Mouse (Mus musculus) megakaryocyte, embryonic 14.5 days (primary cell): Measurements from ENCODE around the gene Nudcd2. TPM values are rescaled to one million over a fixed set of nuclear protein-coding genes. Genes with fewer than 3 reads are reported as not detected.

Experiments used
- H3K27me3 ChIP-seq: replicated peaks from 2 replicates; pipeline ENCODE3; 2012; ENCODE audit warnings: inconsistent platforms
- H3K36me3 ChIP-seq: replicated peaks from 2 replicates; pipeline ENCODE3; 2012; ENCODE audit warnings: low read length, inconsistent platforms, mixed read lengths
- H3K4me1 ChIP-seq: 2 replicates; pipeline ENCODE4 v1.6.1; 2012; ENCODE audit warnings: inconsistent platforms
- H3K4me3 ChIP-seq: replicated peaks from 2 replicates; pipeline ENCODE3; 2012; ENCODE audit warnings: moderate library complexity, mild to moderate bottlenecking, inconsistent platforms
- H3K9me3 ChIP-seq: 2 replicates; pipeline ENCODE4 v1.6.1; 2012; ENCODE audit warnings: inconsistent platforms
- FLI1 ChIP-seq: IDR thresholded peaks from 2 replicates; pipeline ENCODE4 v1.6.1; 2012; ENCODE audit warnings: low read length, inconsistent platforms, mixed read lengths
- GATA1 ChIP-seq: IDR thresholded peaks from 3 replicates; pipeline ENCODE4 v1.6.1; 2012; ENCODE audit warnings: mixed read lengths, low read length, inconsistent platforms, borderline replicate concordance
- polyA plus RNA-seq: library from polyadenylated mRNA; stranded (reverse); fragments of >175 nt; gene quantifications from 2 replicates; pipeline ENCODE4 v1.2.3, GENCODE M21; 2012; ENCODE audit warnings: low replicate concordance; ENCODE audit not compliant: insufficient read depth

The Nudcd2 gene
- polyA plus RNA-seq, 1 experiment, result 35.3 TPM

DNA sequence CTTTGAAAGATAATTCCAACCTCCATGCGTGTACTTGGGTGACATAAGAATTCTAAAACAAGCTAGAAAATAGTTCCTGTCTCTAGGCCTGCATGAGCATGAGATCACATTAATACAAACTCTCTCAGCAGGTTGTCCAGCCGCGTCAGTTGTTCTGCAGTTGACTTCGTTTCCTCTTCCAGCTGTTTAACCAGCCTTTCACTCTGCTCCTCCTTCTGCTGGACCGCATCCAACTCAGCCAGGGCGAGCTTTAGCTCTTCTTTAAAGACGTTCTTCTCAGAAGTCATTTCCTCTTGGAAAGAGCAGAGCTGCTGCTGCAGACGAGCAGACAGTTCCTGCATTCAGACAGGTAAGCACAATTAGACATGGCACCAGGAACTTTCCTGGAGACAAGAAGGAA lies 19.6 kb upstream of the Nudcd2 start:
- Histone ChIP-seq H3K4me3 (no peak overlapping the region), H3K36me3 (peaks cover 91% of the 10 kb centered on the region), H3K9me3 (no peaks in the 10 kb centered on the region), H3K4me1 (peaks cover 20% of the 10 kb centered on the region), H3K27me3 (no peaks in the 10 kb centered on the region)
- TF ChIP-seq FLI1 (no peak), GATA1 (no peak)

DNA sequence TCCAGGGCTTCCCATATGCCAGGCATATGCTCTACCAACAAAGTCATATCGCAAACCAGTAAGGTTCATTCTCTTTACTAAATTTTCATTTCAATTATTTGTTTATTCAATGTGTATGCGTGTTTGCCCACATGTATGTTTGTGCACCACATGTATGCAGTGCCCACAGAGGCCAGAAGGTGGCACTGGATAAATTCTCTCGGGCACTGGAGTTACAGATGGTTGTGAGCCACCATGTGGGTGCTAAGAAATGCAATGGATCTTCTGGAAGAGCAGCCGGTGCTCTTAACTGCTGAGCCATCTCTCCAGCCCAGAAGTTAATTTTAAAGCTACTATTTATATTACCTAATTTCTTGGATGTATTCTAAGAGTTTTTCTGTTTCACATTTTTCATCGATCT lies 17.9 kb upstream of the Nudcd2 start:
- TF ChIP-seq FLI1 (no peak), GATA1 (no peak)
- Histone ChIP-seq H3K4me3 (no peak overlapping the region), H3K4me1 (peaks cover 11% of the 10 kb centered on the region), H3K36me3 (peaks cover 92% of the 10 kb centered on the region), H3K9me3 (no peaks in the 10 kb centered on the region), H3K27me3 (no peaks in the 10 kb centered on the region)

DNA sequence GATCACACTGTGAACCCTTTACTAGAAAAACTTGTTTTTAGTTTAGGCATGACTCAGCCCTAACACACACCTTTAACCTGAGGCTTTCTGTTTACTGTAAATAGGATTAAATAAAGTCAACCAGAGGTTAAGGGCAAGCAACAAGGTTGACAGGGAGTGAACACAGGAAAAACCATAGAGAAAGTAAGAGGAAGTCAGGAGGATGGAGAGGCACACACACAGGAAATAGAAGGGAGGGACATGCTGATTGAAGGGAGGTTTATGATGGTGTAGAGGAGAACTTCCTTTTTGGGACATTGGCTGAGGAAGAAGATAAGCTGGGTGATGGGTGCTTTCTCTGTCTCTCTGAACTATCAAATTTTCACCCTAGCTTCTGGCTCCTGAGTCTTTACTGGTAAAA lies 15.1 kb upstream of the Nudcd2 start:
- Histone ChIP-seq H3K36me3 (peaks cover 95% of the 10 kb centered on the region), H3K4me3 (no peak overlapping the region), H3K9me3 (no peaks in the 10 kb centered on the region), H3K4me1 (peaks cover 11% of the 10 kb centered on the region), H3K27me3 (no peaks in the 10 kb centered on the region)
- TF ChIP-seq GATA1 (no peak), FLI1 (no peak)

DNA sequence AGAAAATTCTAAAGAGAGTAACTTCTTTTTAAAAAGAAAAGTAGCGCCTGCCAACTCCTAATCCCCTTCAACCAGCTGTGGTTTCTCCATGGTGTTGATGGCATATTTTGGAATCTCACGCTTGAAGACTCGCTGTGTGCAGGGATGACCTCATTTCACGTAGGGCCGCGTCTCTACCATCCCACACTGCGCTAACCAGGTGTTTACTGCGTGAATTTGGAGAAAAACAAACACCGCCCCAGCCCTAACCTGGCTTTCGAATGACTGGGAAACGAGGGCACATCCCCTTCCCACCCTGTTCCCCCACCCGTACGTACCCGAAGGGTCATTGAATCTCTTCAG lies 499 bp upstream of the Nudcd2 start:
- Histone ChIP-seq H3K4me3 (peak overlapping the region; percentile 98), H3K27me3 (no peaks in the 10 kb centered on the region), H3K36me3 (peaks cover 32% of the 10 kb centered on the region), H3K4me1 (peaks cover 44% of the 10 kb centered on the region), H3K9me3 (no peaks in the 10 kb centered on the region)
- TF ChIP-seq FLI1 (no peak), GATA1 (no peak)

DNA sequence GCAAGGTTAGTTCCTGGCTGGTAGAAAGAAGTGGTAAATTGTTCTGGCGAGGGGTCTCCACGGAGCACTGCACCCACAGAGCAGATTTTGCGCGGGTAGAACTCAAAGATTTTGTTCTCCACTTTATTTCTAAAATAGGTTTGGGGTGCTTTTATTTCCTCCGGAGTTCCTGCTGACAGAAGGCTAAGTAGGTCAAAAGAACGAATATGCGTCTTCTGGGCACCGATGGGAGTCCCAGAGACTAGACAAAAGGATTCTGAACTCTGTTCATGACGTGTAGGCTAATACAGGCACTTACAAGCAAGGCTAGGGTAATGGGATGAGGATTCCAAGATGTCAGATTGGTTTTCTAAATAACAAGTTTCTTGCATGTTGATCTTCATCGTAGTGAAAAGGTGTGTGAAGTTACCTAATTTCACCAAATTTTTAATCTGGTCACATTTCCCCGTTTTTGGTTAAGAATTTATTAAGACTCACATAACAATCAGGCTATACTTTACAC lies 835 bp downstream of the Nudcd2 start:
- TF ChIP-seq FLI1, result no peak
- TF ChIP-seq GATA1, result no peak
- Histone ChIP-seq H3K36me3 (peaks cover 36% of the 10 kb centered on the region), H3K27me3 (no peaks in the 10 kb centered on the region), H3K4me3 (peak overlapping the region; percentile 98), H3K4me1 (peaks cover 44% of the 10 kb centered on the region), H3K9me3 (no peaks in the 10 kb centered on the region)

DNA sequence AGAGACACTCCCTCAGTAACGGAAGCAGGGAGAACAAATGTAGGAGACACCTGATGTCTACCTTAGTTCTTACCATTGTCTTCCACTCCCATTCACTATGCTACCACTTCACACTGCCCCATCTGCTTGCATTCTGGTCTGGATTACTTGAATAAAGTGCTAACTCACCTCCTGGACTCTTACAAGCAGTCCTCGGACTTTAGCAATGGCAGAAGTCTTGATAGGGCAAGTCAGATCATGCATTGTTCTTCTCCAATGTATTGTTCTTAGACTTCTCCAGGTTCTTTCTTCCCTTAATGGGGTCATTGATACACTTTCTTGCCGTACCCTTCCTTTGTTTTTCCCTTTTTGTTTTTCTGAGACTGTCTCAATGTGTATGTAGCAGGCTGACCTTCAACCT lies 3.9 kb downstream of the Nudcd2 start:
- Histone ChIP-seq H3K9me3 (no peaks in the 10 kb centered on the region), H3K27me3 (no peaks in the 10 kb centered on the region), H3K4me1 (peaks cover 33% of the 10 kb centered on the region), H3K4me3 (no peak overlapping the region), H3K36me3 (peaks cover 62% of the 10 kb centered on the region)
- TF ChIP-seq FLI1 (no peak), GATA1 (no peak)

DNA sequence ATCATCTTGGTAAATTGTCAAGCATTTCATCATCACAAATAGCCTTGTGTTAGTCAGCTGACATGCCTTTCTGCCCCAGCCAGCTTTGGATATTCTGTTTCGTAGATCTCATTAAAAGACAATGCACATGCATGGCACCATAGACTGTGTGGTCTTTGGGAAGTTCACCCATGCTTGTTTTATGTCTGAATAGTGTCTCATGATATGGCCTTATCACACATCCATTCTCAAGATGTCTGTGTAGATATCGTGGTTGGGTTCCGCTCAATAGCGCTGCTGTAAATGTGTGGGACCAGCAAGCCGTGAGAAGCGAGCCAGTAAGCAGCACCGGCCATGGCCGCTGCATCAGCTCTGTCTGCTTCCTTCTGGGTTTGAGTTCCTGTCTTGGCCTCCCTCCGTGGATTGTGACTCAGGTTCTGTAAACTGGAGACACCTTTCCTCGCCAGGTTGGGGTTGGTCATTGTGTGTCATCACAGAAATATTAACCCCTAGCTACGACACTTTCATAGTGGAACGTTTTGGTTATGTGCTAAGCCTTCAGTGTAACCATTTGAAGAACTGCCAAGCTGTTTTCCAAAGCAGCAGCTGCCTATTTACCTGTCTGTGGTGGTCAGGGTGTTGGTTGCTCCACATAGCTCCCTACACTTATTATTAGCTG lies 8.3 kb downstream of the Nudcd2 start:
- no peaks in the 10 kb centered on the region for H3K9me3 ChIP-seq
- TF ChIP-seq GATA1 (no peak), FLI1 (no peak)
- H3K36me3 ChIP-seq, result peaks cover 72% of the 10 kb centered on the region
- no peaks in the 10 kb centered on the region for H3K27me3 ChIP-seq
- peaks cover 12% of the 10 kb centered on the region; the same call in 1 of the 2 replicates for H3K4me1 ChIP-seq
- no peak overlapping the region for H3K4me3 ChIP-seq

DNA sequence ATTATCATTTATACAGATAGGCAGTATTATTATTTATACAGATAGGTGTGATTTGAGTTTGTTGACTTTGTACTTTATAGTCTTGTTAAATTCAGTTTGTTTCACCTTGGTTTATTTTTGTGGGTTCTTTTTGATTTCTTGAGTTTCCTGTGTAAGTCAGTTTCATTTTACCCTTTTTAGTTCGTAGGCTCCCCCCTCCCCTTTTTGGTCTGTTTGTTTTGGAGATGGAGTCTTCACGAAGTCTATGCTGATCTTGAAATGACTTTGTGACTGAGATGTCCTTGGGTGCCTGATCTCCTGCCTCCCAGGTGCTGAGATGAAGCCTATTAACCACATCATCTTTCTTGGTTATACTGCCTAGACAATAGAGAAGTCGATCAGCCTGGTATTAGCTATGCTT lies 10.9 kb downstream of the Nudcd2 start:
- TF ChIP-seq GATA1, result no peak
- TF ChIP-seq FLI1, result no peak
- peaks cover 71% of the 10 kb centered on the region for H3K36me3 ChIP-seq
- H3K9me3 ChIP-seq, result no peaks in the 10 kb centered on the region
- H3K4me1 ChIP-seq, result peaks cover 12% of the 10 kb centered on the region
- no peak overlapping the region for H3K4me3 ChIP-seq
- no peaks in the 10 kb centered on the region for H3K27me3 ChIP-seq

DNA sequence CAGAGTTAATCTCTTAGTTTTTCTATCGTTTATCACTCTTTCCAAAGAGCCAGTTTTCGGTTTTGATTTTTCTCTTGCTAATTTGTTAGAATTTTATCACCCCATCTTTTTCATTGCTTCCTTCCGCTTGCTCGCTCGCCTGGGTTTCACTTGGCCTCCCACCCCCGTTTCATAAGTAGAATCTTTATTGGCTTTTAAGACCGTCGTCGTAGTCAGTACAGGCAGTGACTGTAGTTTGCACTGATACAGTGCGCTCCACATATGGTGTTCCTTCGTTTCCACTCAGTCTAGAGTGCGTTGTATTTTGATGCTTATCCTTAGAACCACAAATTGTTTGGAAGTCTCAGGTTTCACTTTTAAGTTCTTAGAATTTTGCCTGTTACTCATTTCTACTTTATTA lies 12.9 kb downstream of the Nudcd2 start:
- H3K9me3 ChIP-seq, result no peaks in the 10 kb centered on the region
- peaks cover 12% of the 10 kb centered on the region for H3K4me1 ChIP-seq
- H3K36me3 ChIP-seq, result peaks cover 73% of the 10 kb centered on the region
- H3K27me3 ChIP-seq, result no peaks in the 10 kb centered on the region
- no peak overlapping the region for H3K4me3 ChIP-seq
- TF ChIP-seq GATA1 (no peak), FLI1 (no peak)

DNA sequence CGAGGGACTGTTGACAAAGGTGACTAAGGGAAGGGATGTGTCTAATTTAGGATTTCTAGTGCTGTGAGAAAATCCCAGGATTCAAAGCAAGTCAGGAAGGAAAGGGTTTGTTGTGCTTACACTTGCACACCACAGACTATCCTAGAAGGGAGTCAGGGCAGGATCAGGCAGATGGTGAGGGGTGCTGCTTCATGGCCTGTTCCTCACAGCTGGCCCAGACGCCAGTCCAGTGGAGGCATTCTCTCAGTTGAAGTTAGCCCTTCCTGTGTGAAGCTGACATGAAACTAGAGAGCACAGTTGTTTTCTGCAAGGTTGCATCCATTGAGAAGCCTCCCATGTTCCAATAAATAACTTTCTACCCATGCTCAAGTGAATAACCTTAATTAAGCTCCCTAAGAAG lies 14.2 kb downstream of the Nudcd2 start:
- Histone ChIP-seq H3K4me3 (no peak overlapping the region), H3K4me1 (peaks cover 16% of the 10 kb centered on the region), H3K27me3 (no peaks in the 10 kb centered on the region), H3K36me3 (peaks cover 79% of the 10 kb centered on the region), H3K9me3 (no peaks in the 10 kb centered on the region)
- TF ChIP-seq FLI1, result no peak
- no peak for TF ChIP-seq GATA1
